Mouse (Mus musculus) heart, adult 2 months (tissue): ENCODE measurements around the gene Znrf3.

Experiments
- CTCF ChIP-seq: fragments of 200-600 bp; IDR thresholded peaks from 2 replicates; pipeline ENCODE4 v1.8.1; 2022; ENCODE audit warnings: antibody characterized with exemption, mild to moderate bottlenecking, moderate library complexity
- EP300 ChIP-seq: fragments of 200-500 bp; IDR thresholded peaks from 2 replicates; pipeline ENCODE4 v1.6.1; 2011; ENCODE audit warnings: low read depth, low read length, control low read depth; ENCODE audit not compliant: insufficient read depth

DNA sequence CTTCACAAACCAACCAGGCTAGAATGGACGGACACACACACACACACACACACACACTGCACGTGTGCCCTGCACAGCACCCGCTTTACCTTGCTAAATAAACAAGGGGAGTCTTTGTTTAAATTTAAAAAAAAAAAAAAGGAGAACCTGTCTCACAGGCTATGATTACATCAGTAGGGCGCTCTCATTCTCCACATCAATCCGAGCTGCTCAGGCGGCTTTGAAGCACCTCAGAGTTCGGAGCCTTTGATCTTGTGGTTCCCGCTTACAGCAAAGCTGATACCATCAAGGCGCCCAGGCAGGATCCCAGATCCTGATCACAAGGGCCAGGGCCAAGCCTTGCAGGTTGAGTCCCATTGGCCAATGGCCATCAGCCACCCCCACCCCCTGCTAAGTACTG, 33.1 kb downstream of the Znrf3 start:
- TF ChIP-seq CTCF (no peak), EP300 (no peak)
